Mouse (Mus musculus): ENCODE results near the gene 4933430I17Rik. TPM values are rescaled to one million over a fixed set of nuclear protein-coding genes. Genes with fewer than 3 reads are reported as not detected.
"Not testable (repeated sequence)": the region's sequence is repeated elsewhere in the genome, so short reads cannot be mapped to it uniquely, and the experiment has no call there.

The 4933430I17Rik gene
- under 1 TPM; 0.30 to 0.57 TPM for total RNA-seq (2021)
- long read RNA-seq, experiment 1, result 0 reads
- long read RNA-seq, experiment 2, result 0 reads

- DNase-seq (ENCODE audit: low spot score in 2 of 2), result peak; percentile 98 to 99
Observed at GRCm38 (mm10) chr4:62524651-62525488, at the start of gene 4933430I17Rik, which contains the start of gene Pole3. TSS of gene 4933430I17Rik (plus strand) at chr4:62525369. TSS of gene Pole3 (minus strand) at chr4:62525068.

DNA sequence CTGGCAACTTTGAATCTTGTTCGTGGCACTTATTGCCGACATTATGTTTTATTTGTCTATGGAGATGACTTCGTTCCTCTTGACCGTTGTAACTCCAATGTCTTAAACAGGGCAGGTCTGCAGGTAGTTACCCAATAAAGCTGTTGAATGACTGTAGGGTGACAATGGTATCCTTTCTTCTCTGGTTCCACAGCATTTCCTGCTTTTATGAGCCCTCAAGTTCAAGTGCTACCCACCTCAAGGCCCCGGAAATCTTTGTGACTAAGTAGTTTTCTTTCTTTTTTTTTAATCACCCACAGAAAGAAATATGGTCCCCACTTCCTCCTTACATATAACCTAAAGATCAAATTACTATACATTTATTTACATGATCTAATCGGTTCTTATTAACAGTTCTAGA is 49.4 kb upstream of the 4933430I17Rik start:
- DNase-seq (ENCODE audit: low spot score in 2 of 2), result no peak

GRCm38 (mm10) chr4:62477542-62478244 is 47.5 kb upstream of the 4933430I17Rik start:
- no peak for DNase-seq (ENCODE audit: low spot score in 2 of 2)

DNA sequence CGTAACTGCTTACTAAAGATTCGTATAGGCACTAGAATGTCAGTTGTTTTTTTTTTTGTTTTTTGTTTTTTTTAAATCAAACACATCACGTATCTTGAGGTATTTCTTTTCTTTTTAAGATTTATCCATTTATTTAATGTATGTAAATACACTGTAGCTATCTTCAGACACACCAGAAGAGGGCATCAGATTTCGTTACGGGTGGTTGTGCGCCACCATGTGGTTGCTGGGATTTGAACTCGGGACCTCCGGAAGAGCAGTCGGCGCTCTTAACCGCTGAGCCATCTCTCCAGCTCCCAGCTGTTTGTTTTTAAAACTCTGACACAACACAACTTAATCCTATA is 45.6 kb upstream of the 4933430I17Rik start:
- DNase-seq (ENCODE audit: low spot score in 2 of 2), result not testable (repeated sequence)

GRCm38 (mm10) chr4:62479937-62480708 is 45.0 kb upstream of the 4933430I17Rik start, which contains the start of gene Bspry:
TSS of gene Bspry (plus strand) at chr4:62480053.
- no peak for DNase-seq (ENCODE audit: low spot score in 2 of 2)

GRCm38 (mm10) chr4:62480709-62481605 is 44.2 kb upstream of the 4933430I17Rik start:
- no peak for DNase-seq (ENCODE audit: low spot score in 2 of 2)

GRCm38 (mm10) chr4:62484928-62485327 is 40.2 kb upstream of the 4933430I17Rik start:
- no peak for DNase-seq (ENCODE audit: low spot score in 2 of 2)

DNA sequence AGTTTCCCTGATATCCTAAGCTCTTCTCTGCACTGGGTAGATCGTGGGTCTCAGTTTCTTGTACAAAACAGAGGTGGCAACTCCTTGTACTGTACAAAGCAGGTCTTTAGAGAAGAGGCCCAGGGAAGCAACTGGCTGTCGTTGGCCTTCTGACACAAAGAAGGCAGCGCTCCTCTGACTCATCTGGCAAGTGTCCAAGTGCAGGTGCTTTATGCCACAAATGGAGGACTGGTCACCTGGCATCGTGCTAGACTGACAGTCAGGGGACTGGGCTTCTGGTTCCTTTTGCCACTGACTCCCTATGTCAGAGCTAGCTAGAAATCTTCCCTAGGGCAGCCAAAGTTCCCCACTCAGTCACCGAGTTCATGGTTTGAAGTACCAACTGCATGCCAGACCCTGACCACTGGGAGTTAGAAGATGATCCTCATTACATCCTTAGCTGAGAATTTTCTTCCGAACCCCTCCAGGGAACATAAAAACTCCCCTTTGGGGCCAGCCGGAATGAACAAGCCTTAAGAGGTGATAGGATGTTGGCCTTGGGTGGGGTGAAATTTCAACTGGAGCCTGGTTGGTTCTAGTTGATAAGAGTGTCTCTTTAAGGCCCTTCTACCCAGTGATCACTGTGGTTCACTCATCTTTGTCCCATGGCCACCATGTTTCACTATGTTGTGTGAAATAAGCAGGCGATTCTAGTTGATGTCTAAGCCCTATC is 39.6 kb upstream of the 4933430I17Rik start:
- no peak for DNase-seq (ENCODE audit: low spot score in 2 of 2)

- DNase-seq (ENCODE audit: low spot score in 2 of 2), result no peak
Observed at GRCm38 (mm10) chr4:62486162-62486696, 38.9 kb upstream of the 4933430I17Rik start.

DNA sequence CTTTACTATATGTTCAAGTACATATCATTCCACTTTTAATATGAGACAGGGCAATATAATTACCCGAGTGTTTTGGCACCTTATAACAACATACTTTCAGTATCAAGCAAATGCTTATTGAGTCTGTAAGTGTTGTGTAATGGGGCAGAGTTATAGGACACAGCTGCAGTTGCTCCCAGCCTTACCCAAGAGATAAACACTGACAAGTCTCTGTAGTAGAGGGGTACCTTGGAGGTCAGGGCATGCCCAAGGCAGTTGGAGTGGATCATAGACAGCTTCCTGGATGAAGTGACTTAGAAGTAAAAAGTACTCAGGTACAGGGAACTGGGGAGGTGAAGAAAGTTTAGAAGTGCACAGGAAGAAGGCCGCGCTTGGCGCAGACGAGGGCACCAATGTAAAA is 38.0 kb upstream of the 4933430I17Rik start:
- DNase-seq (ENCODE audit: low spot score in 2 of 2), result no peak

GRCm38 (mm10) chr4:62487914-62488313 is 37.3 kb upstream of the 4933430I17Rik start:
- DNase-seq (ENCODE audit: low spot score in 2 of 2), result no peak

GRCm38 (mm10) chr4:62492682-62493081 is 32.5 kb upstream of the 4933430I17Rik start:
- peak in 1 of 2 experiments; percentile 45 for DNase-seq (ENCODE audit: low spot score in 2 of 2)

- no peak for DNase-seq (ENCODE audit: low spot score in 2 of 2)
Observed at GRCm38 (mm10) chr4:62494230-62494629, 30.9 kb upstream of the 4933430I17Rik start.

DNA sequence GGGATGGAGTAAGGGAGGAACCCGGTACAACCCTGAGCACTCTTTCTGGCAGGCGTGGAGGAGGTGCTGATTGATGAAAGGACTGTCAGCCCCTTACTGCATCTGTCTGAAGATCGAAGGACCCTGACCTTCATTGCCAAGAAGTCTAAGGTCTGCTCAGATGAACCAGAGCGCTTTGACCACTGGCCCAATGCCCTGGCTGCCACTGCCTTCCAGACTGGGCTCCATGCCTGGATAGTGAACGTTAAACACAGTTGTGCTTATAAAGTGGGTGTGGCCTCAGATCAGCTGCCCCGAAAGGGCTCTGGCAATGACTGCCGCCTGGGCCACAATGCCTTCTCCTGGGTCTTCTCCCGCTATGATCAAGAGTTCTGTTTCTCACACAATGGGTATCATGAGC is 29.2 kb upstream of the 4933430I17Rik start:
- no peak for DNase-seq (ENCODE audit: low spot score in 2 of 2)

- DNase-seq (ENCODE audit: low spot score in 2 of 2), result peak in 1 of 2 experiments; percentile 49
Observed at GRCm38 (mm10) chr4:62496815-62497214, 28.4 kb upstream of the 4933430I17Rik start.

DNA sequence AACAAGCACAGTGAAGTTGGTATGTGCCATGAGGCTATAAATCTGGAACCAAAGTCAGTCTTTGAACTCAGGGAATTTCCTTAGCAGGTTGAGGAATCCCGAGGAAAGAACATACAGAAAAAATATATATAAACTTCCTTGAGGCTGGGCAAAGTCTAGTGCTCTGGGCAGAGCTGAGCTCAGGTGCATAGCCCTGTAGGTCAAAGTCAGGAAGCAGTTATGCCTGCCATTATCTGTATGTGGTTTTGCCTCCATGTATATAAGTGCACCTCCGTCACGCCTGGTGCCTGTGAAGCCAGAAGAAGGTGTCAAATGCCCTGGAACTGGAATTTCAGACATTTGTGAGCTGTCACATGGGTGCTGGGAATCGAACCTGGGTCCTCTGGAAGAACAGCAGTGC is 24.4 kb upstream of the 4933430I17Rik start:
- DNase-seq (ENCODE audit: low spot score in 2 of 2), result no peak

GRCm38 (mm10) chr4:62501534-62501933 is 23.6 kb upstream of the 4933430I17Rik start:
- no peak for DNase-seq (ENCODE audit: low spot score in 2 of 2)

GRCm38 (mm10) chr4:62501964-62502732 is 23.0 kb upstream of the 4933430I17Rik start:
- DNase-seq (ENCODE audit: low spot score in 2 of 2), result peak; percentile 81 to 92

DNA sequence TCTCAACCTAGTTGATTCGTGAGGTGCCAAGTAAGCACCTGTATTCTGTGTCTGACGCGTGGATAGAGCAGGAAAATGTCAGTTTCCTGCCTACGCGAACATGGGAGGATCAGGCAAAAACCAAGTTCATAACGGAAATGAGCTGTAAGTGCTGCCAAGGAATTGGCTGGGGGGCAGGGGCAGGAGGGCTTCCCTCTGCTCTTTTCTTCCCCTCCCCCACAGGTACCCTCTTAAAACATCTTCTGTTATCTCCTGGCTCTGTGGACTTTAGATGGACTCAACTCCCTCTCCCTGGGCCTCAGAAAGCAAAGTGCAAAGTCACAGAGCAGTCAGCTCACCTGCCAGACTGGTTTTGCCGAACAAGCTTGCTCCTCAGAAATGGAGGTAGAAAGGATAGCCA is 22.2 kb upstream of the 4933430I17Rik start:
- no peak for DNase-seq (ENCODE audit: low spot score in 2 of 2)
